Comparison of ENCODE assay signal across 11 mouse cellular contexts in the genomic region with DNA sequence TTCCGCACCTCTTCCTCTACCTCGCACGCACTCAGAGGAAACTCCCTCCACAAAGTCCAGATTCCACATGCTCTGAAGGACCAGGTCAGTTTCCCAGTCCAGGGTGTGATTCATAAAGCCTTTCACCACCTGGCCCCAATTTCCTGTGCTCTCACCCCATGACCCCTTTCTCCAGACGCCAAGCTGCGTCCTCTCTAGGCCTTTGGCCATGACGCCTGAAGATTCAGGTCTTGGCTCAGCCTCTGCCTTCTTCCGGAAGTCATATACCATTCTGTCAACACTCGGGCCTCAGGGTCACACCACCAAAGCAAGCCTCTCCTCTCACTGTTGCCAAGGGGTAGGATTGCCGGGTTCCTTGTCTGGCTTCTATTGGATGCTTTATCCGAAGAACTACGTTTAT.
DNase-seq lines count a peak whose midpoint lies in the region; ATAC-seq and TF ChIP-seq lines count a peak whose summit lies in the region.
"Had no signal": no experiment of that assay in that cellular context is flagged by ENCODE, and none has a peak within 500 bp of the region (broad histone marks: within the 10 kb centered on the region; RNA-seq: fewer than 3 reads in every experiment).

No protein-coding gene starts in this region.

- no peak overlapping the region for H3K4me3 ChIP-seq in limb, embryonic 14.5 days (replicated peaks; ENCODE audit: low read length)
- H3K4me3 ChIP-seq: heart, embryonic 13.5 days; liver, embryonic 13.5 days had no signal

- 15% methylated on average over 11 of the region's 11 CpGs for WGBS in limb, embryonic 14.5 days

- ATAC-seq in limb, embryonic 14.5 days (ENCODE audit: low FRiP score, low read depth), result no peak
- ATAC-seq in megakaryocyte-erythroid progenitor cell, adult 5-6 weeks (replicated peaks; ENCODE audit: low FRiP score, low TSS enrichment, poor library complexity, severe bottlenecking), result no peak

- H3K36me3 ChIP-seq in limb, embryonic 14.5 days (ENCODE audit: control insufficient read depth, insufficient read depth, low read length), result no peaks in the 10 kb centered on the region
- H3K36me3 ChIP-seq: heart, embryonic 13.5 days; liver, embryonic 13.5 days had no signal

- H3K4me1 ChIP-seq in limb, embryonic 14.5 days (ENCODE audit: control insufficient read depth, insufficient read depth, low read length), result no peaks in the 10 kb centered on the region
- H3K4me1 ChIP-seq: liver, embryonic 13.5 days had no signal

- no peak for TF ChIP-seq POLR2A in limb, embryonic 14.5 days (IDR thresholded peaks at IDR 0.05; ENCODE audit: borderline replicate concordance, extremely low read depth, insufficient read depth, insufficient read length)

- no peak overlapping the region for H3K27ac ChIP-seq in limb, embryonic 14.5 days (replicated peaks; ENCODE audit: low read depth, low read length)
- H3K27ac ChIP-seq: heart, embryonic 13.5 days; liver, embryonic 13.5 days had no signal

- no peak overlapping the region for H3K9ac ChIP-seq in limb, embryonic 14.5 days (ENCODE audit: low read depth, low read length, severe bottlenecking)
- H3K9ac ChIP-seq: heart, embryonic 13.5 days; liver, embryonic 13.5 days had no signal

- peak; percentile 76 to 89 for DNase-seq in adrenal gland, adult (ENCODE audit: inconsistent age in 2 of 2, low spot score in 1 of 2)
- DNase-seq in adrenal gland, postnatal 14 days, result peak; percentile 87
- DNase-seq in hindlimb bud, embryonic 11.5 days (ENCODE audit: extremely low spot score, low read depth, low spot score), result peak; percentile 73
- peak; percentile 49 for DNase-seq in limb, embryonic 14.5 days (ENCODE audit: low spot score)
- no peak for DNase-seq in cerebellum, adult 11-12 months
- no peak for DNase-seq in left cerebral cortex, adult 8-10 months (ENCODE audit: low spot score in 2 of 2)
- DNase-seq in gastrocnemius, postnatal 25 days, result no peak
- DNase-seq: liver, embryonic 13.5 days; thymus, postnatal 36 days had no signal

- no peaks in the 10 kb centered on the region for H3K27me3 ChIP-seq in limb, embryonic 14.5 days (ENCODE audit: control insufficient read depth, insufficient read depth, low read length)
- H3K27me3 ChIP-seq: liver, embryonic 13.5 days had no signal

- H3K9me3 ChIP-seq in limb, embryonic 14.5 days (ENCODE audit: control insufficient read depth, low read length), result no peaks in the 10 kb centered on the region
- H3K9me3 ChIP-seq: heart, embryonic 13.5 days; liver, embryonic 13.5 days had no signal

- no peak overlapping the region for H3K4me2 ChIP-seq in limb, embryonic 14.5 days (replicated peaks; ENCODE audit: low read depth, low read length, severe bottlenecking)
- H3K4me2 ChIP-seq: heart, embryonic 13.5 days; liver, embryonic 13.5 days had no signal

Comparison
In these comparisons a context has a peak if more than half of its experiments do, and no peak if none do; other contexts are left out.
1. DNase-seq: peak in adrenal gland, adult (2 of 2), adrenal gland, postnatal 14 days (single experiment), hindlimb bud, embryonic 11.5 days (single experiment) and limb, embryonic 14.5 days (single experiment); none in cerebellum, adult 11-12 months (single experiment), left cerebral cortex, adult 8-10 months (0 of 2) and gastrocnemius, postnatal 25 days (single experiment).